Mouse (Mus musculus) CH12.LX (cell line): ENCODE measurements around the gene Slc9a1. TPM values are rescaled to one million over a fixed set of nuclear protein-coding genes. Genes with fewer than 3 reads are reported as not detected.
A peak's percentile ranks its signal among the peaks of the same experiment; 100 is the strongest.

Experiments
- DNase-seq: peaks from one replicate; pipeline ENCODE4 v3.0.0-alpha.2; 2013; ENCODE audit errors: extremely low read depth
- H3K27ac ChIP-seq: 2 replicates; pipeline ENCODE4 v1.5.1; 2012; ENCODE audit warnings: low read depth, mild to moderate bottlenecking, control low read depth, moderate library complexity; ENCODE audit not compliant: insufficient read depth
- H3K27me3 ChIP-seq: replicated peaks from 2 replicates; pipeline ENCODE3; 2012; ENCODE audit warnings: inconsistent platforms
- H3K36me3 ChIP-seq, 2 experiments: replicated peaks in 1 of 2; 2 replicates each; pipeline versions ENCODE3 to v1.6.1; 2012; ENCODE audit warnings: inconsistent platforms in 1 of 2, low read length in 1 of 2, mild to moderate bottlenecking in 1 of 2, mixed read lengths in 1 of 2, moderate library complexity in 1 of 2; ENCODE audit not compliant: control insufficient read depth in 1 of 2, insufficient read depth in 1 of 2
- H3K4me1 ChIP-seq, 2 experiments: 2 replicates each; pipeline ENCODE4 v1.6.1; 2012; ENCODE audit warnings: inconsistent platforms in 1 of 2, moderate library complexity in 1 of 2; ENCODE audit not compliant: insufficient read depth in 2 of 2, control insufficient read depth in 1 of 2
- H3K4me2 ChIP-seq: 2 replicates; pipeline ENCODE4 v1.6.1; 2012; ENCODE audit warnings: low read depth, mild to moderate bottlenecking, control low read depth; ENCODE audit not compliant: poor library complexity, insufficient read depth, severe bottlenecking
- H3K4me3 ChIP-seq, 3 experiments: fragments of 150-350 bp in 1 of 3; sonication (generic) in 1 of 3; replicated peaks in 1 of 3; 2 replicates each; pipeline versions ENCODE3 to v1.5.1; 2011 to 2012; ENCODE audit warnings: low read depth in 2 of 3, low read length in 2 of 3, mild to moderate bottlenecking in 2 of 3, moderate library complexity in 2 of 3, control low read depth in 1 of 3, improper control_type of control experiment in 1 of 3, inconsistent platforms in 1 of 3, mixed read lengths in 1 of 3; ENCODE audit not compliant: poor library complexity in 1 of 3
- H3K79me2 ChIP-seq: replicated peaks from 2 replicates; pipeline ENCODE4 v1.6.1; 2012; ENCODE audit warnings: mild to moderate bottlenecking, moderate library complexity; ENCODE audit not compliant: control insufficient read depth, poor library complexity, insufficient read depth, severe bottlenecking; ENCODE audit errors: extremely low read depth
- H3K9ac ChIP-seq: 2 replicates; pipeline ENCODE4 v1.6.1; 2012; ENCODE audit warnings: low read depth, mild to moderate bottlenecking, control low read depth, moderate library complexity; ENCODE audit not compliant: insufficient read depth
- H3K9me3 ChIP-seq: replicated peaks from 2 replicates; pipeline ENCODE3; 2012; ENCODE audit warnings: low read length, inconsistent platforms, mixed read lengths
- CHD1 ChIP-seq: IDR thresholded peaks from 2 replicates; pipeline ENCODE4 v1.6.1; 2012; ENCODE audit warnings: low read depth, low read length, improper control_type of control experiment, inconsistent platforms
- CHD2 ChIP-seq: IDR thresholded peaks from 2 replicates; pipeline ENCODE4 v1.6.1; 2011; ENCODE audit warnings: low read length, improper control_type of control experiment
- CTCF ChIP-seq, 2 experiments: IDR thresholded peaks in 1 of 2; conservative IDR thresholded peaks in 1 of 2; 2 replicates each; pipeline ENCODE4 v1.5.1; 2011 to 2012; ENCODE audit warnings: low read depth in 2 of 2, low read length in 2 of 2, improper control_type of control experiment in 1 of 2, inconsistent platforms in 1 of 2, mild to moderate bottlenecking in 1 of 2, moderate library complexity in 1 of 2
- E2F4 ChIP-seq: IDR thresholded peaks from 2 replicates; pipeline ENCODE4 v1.6.1; 2011; ENCODE audit warnings: low read depth, low read length, improper control_type of control experiment; ENCODE audit not compliant: insufficient replicate concordance
- ELF1 ChIP-seq: IDR thresholded peaks from 2 replicates; pipeline ENCODE4 v1.6.1; 2014; ENCODE audit warnings: low read depth, mild to moderate bottlenecking, inconsistent platforms, low read length, improper control_type of control experiment
- EP300 ChIP-seq: IDR thresholded peaks from 2 replicates; pipeline ENCODE4 v1.6.1; 2011; ENCODE audit warnings: low read length, improper control_type of control experiment
- ETS1 ChIP-seq: conservative IDR thresholded peaks from 2 replicates; pipeline ENCODE4 v1.6.1; 2012; ENCODE audit warnings: low read depth, mild to moderate bottlenecking, inconsistent platforms, low read length, improper control_type of control experiment, moderate library complexity
- HCFC1 ChIP-seq: IDR thresholded peaks from 2 replicates; pipeline ENCODE4 v1.6.1; 2012; ENCODE audit warnings: low read depth, mild to moderate bottlenecking, inconsistent platforms, low read length, improper control_type of control experiment
- IRF4 ChIP-seq: IDR thresholded peaks from 2 replicates; pipeline ENCODE4 v1.6.1; 2014; ENCODE audit warnings: low read depth, mild to moderate bottlenecking, inconsistent platforms, low read length, improper control_type of control experiment
- JUN ChIP-seq: IDR thresholded peaks from 2 replicates; pipeline ENCODE4 v1.6.1; 2011; ENCODE audit warnings: low read depth, mild to moderate bottlenecking, low read length, improper control_type of control experiment, moderate library complexity; ENCODE audit not compliant: insufficient read depth
- JUND ChIP-seq: conservative IDR thresholded peaks from 2 replicates; pipeline ENCODE4 v1.6.1; 2011; ENCODE audit warnings: low read depth, low read length, improper control_type of control experiment
- KAT2A ChIP-seq: IDR thresholded peaks from 2 replicates; pipeline ENCODE4 v1.6.1; 2012; ENCODE audit warnings: low read length, improper control_type of control experiment, inconsistent platforms; ENCODE audit not compliant: insufficient replicate concordance
- MAZ ChIP-seq: IDR thresholded peaks from 2 replicates; pipeline ENCODE4 v1.6.1; 2012; ENCODE audit warnings: low read depth, mild to moderate bottlenecking, inconsistent platforms, low read length, improper control_type of control experiment, moderate library complexity
- MEF2A ChIP-seq: IDR thresholded peaks from 2 replicates; pipeline ENCODE4 v1.6.1; 2014; ENCODE audit warnings: low read depth, mild to moderate bottlenecking, inconsistent platforms, low read length, improper control_type of control experiment, borderline replicate concordance
- MXI1 ChIP-seq: IDR thresholded peaks from 2 replicates; pipeline ENCODE4 v1.6.1; 2011; ENCODE audit warnings: mild to moderate bottlenecking, low read depth, low read length, improper control_type of control experiment
- MYC ChIP-seq: IDR thresholded peaks from 2 replicates; pipeline ENCODE4 v1.6.1; 2011; ENCODE audit warnings: low read depth, mild to moderate bottlenecking, improper control_type of control experiment, low read length
- NELFE ChIP-seq: IDR thresholded peaks from 2 replicates; pipeline ENCODE4 v1.6.1; 2011; ENCODE audit warnings: low read depth, low read length, improper control_type of control experiment
- POLR2A ChIP-seq: IDR thresholded peaks from 2 replicates; pipeline ENCODE4 v1.6.1; 2011; ENCODE audit warnings: low read depth, mild to moderate bottlenecking, improper control_type of control experiment, low read length
- RCOR1 ChIP-seq: conservative IDR thresholded peaks from 2 replicates; pipeline ENCODE4 v1.6.1; 2012; ENCODE audit warnings: low read depth, mild to moderate bottlenecking, inconsistent platforms, low read length, improper control_type of control experiment
- SMC3 ChIP-seq: IDR thresholded peaks from 2 replicates; pipeline ENCODE4 v1.6.1; 2011; ENCODE audit warnings: low read depth, low read length, improper control_type of control experiment
- TBP ChIP-seq: conservative IDR thresholded peaks from 2 replicates; pipeline ENCODE4 v1.6.1; 2011; ENCODE audit warnings: low read depth, low read length, improper control_type of control experiment
- USF1 ChIP-seq: IDR thresholded peaks from 2 replicates; pipeline ENCODE4 v1.6.1; 2014; ENCODE audit warnings: low read depth, mild to moderate bottlenecking, inconsistent platforms, low read length, improper control_type of control experiment
- ZNF384 ChIP-seq: IDR thresholded peaks from 2 replicates; pipeline ENCODE4 v1.6.1; 2012; ENCODE audit warnings: low read depth, low read length, improper control_type of control experiment, inconsistent platforms
- dilution Hi-C: fragments of 300-500 bp; cut with MboI; formaldehyde crosslinking; loops from 2 replicates; pipeline ENCODE4 v1.14.3; 2020; ENCODE audit warnings: low sequenced_read_pairs; ENCODE audit not compliant: extremely low pct_unique_long_range_greater_than_20kb, extremely low pct_ligation_motif_present
- in situ Hi-C: fragments of 300-500 bp; cut with MboI; formaldehyde crosslinking; loops from 3 replicates; pipeline ENCODE4 v1.14.3; 2019; ENCODE audit warnings: low sequenced_read_pairs, low pct_ligation_motif_present, low pct_unique_long_range_greater_than_20kb, mixed read lengths
- polyA plus RNA-seq: library from polyadenylated mRNA; unstranded; fragments of >175 nt; gene quantifications from 2 replicates; pipeline ENCODE4 v1.2.1, GENCODE M21; 2012; ENCODE audit warnings: low read depth; ENCODE audit not compliant: insufficient read length
- total RNA-seq, 2 experiments: library from RNA; depleted of rRNA; stranded (reverse); fragments of 300-350 nt in 1 of 2; fragments of >200 nt in 1 of 2; gene quantifications; 2 replicates each; pipeline ENCODE4 v1.2.3; 2012 to 2014

The Slc9a1 gene
- total and polyA plus RNA-seq, 3 experiments = 0.66 to 16.7 (median 4.7) TPM

DNA sequence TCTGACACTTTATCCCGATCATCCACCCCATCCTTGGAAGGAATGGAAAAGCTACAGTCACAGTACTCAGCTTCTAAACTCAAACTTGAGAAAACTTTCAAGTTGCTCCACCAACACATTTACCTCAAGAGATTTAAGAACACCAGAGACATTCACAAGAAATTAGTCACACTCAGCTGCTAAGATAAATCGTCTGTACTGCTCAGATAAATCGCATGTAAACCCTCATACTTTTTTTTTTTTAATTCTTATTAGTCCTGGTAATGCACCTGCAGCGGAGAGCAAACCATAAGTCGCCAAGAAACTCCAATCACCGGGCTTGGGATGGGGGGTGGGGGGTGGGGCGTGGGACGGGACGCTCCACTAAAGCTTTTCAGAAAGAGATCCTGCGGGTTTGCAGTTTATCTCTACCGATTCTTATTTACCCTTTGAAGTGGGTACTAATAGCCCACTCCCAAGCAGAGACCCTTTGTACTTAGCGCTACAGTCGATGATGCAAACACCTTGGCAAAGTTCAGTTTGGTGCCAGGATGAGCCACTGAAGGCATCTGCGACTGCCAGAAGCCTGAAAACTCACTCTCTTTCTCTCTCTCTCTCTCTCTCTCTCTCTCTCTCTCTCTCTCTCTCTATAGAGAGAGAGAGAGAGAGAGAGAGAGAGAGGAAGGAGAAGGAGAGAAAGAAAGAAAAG is 31.5 kb upstream of the Slc9a1 start:
- Histone ChIP-seq H3K4me2 (peak overlapping the region; percentile 37; the same call in 1 of the 2 replicates), H3K36me3 (no peaks in the 10 kb centered on the region), H3K27me3 (peaks cover 13% of the 10 kb centered on the region), H3K4me1 (peaks cover 0 to 3% of the 10 kb centered on the region in 2 experiments; a peak in 2 of 4 replicates), H3K9me3 (no peaks in the 10 kb centered on the region)
- in situ Hi-C loops (no loop called here), dilution Hi-C loops (no loop called here)
- DNase-seq = no peak
- TF ChIP-seq ZNF384 (peak; percentile 46), CHD1 (no peak)
- TF ChIP-seq, all 38 proteins: peak for 1
- Histone ChIP-seq H3K4me3 (peak overlapping the region; percentile 50 to 82 (median 75)), H3K27ac (no peak overlapping the region), H3K9ac (peak overlapping the region; percentile 91), H3K79me2 (peaks cover 2% of the 10 kb centered on the region; the same call in 1 of the 2 replicates)

- dilution Hi-C loops = no loop called here
Measured at GRCm38 (mm10) chr4:133338521-133339095, 30.9 kb upstream of the Slc9a1 start.

GRCm38 (mm10) chr4:133339148-133339749 is 30.3 kb upstream of the Slc9a1 start:
- Histone ChIP-seq H3K9ac (peak overlapping the region; percentile 91), H3K4me1 (peaks cover 0 to 3% of the 10 kb centered on the region in 2 experiments; a peak in 2 of 4 replicates), H3K79me2 (peaks cover 2% of the 10 kb centered on the region; the same call in 1 of the 2 replicates), H3K9me3 (no peaks in the 10 kb centered on the region), H3K27ac (no peak overlapping the region), H3K4me2 (peak overlapping the region; percentile 37), H3K27me3 (peaks cover 16% of the 10 kb centered on the region), H3K4me3 (peak overlapping the region; percentile 50 to 82 (median 75)), H3K36me3 (no peaks in the 10 kb centered on the region)
- dilution Hi-C loops (no loop called here), in situ Hi-C loops (no loop called here)
- DNase-seq = peak; percentile 86
- TF ChIP-seq JUN = no peak
- TF ChIP-seq MYC = no peak
- no peak for TF ChIP-seq E2F4
- TF ChIP-seq NELFE = no peak
- peak; percentile 85 for TF ChIP-seq CHD2
- TF ChIP-seq CHD1 = no peak
- no peak for TF ChIP-seq TBP
- TF ChIP-seq CTCF (conservative IDR thresholded peaks at IDR 0.05 in 1 of 2, IDR thresholded peaks at IDR 0.05 in 1 of 2; ENCODE audit: low read depth in 2 of 2, low read length in 2 of 2) = no peak
- peak; percentile 80 for TF ChIP-seq ELF1
- peak; percentile 96 for TF ChIP-seq HCFC1
- TF ChIP-seq ZNF384 = no peak
- TF ChIP-seq MXI1 = peak; percentile 69; the same call in 1 of the 2 replicates
- TF ChIP-seq IRF4 = no peak
- TF ChIP-seq EP300 = no peak
- no peak for TF ChIP-seq ETS1
- TF ChIP-seq KAT2A = peak; percentile 85; the same call in 1 of the 2 replicates
- TF ChIP-seq RCOR1 = no peak
- 0 out of 2 replicates have a peak, but pooled peaks have one; percentile 14 for TF ChIP-seq POLR2A
- no peak for TF ChIP-seq SMC3

More at GRCm38 (mm10) chr4:133338521-133339095, 30.9 kb upstream of the Slc9a1 start:
- Histone ChIP-seq H3K4me3 (peak overlapping the region; percentile 50 to 82 (median 75)), H3K4me1 (peaks cover 0 to 3% of the 10 kb centered on the region in 2 experiments; a peak in 2 of 4 replicates), H3K36me3 (no peaks in the 10 kb centered on the region), H3K9ac (peak overlapping the region; percentile 91), H3K27me3 (peaks cover 16% of the 10 kb centered on the region), H3K79me2 (peaks cover 2% of the 10 kb centered on the region; the same call in 1 of the 2 replicates), H3K4me2 (peak overlapping the region; percentile 37), H3K27ac (no peak overlapping the region), H3K9me3 (no peaks in the 10 kb centered on the region)
- in situ Hi-C loops = no loop called here
- TF ChIP-seq USF1 = no peak
- no peak for TF ChIP-seq JUND
- peak; percentile 59; the same call in 1 of the 2 replicates for TF ChIP-seq CHD1
- no peak for TF ChIP-seq MEF2A
- no peak for TF ChIP-seq MYC
- peak; percentile 40; the same call in 1 of the 2 replicates for TF ChIP-seq MXI1
- TF ChIP-seq MAZ = 0 out of 2 replicates have a peak, but pooled peaks have one; percentile 2
- no peak for DNase-seq
